Mouse (Mus musculus) retina, embryonic 14.5 days (tissue): ENCODE data around the gene Usp16.
"Not testable (repeated sequence)": the region's sequence is repeated elsewhere in the genome, so short reads cannot be mapped to it uniquely, and the experiment has no call there.

Experiments
- DNase-seq: peaks from one replicate; pipeline ENCODE4 v3.0.0-alpha.2; 2015; ENCODE audit warnings: low spot score

Gene Usp16

DNA sequence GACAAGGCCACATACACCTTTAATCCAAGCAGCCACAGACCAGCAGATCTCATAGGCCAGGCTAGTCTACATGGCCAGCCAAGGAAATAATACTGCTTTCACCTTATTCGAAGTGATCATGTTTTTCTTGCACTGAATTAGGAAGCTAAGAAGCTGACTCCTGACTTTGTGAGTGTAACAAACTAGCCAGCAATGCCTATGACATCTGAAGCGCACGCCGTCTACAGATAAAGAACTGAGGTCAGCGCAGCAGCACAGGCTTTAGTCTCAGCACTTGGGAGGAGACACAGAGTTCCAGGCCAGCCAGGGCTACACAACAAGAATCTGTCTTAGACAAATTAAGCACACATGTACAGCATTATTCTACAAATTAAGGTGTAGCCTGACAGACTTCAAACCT lies 32.2 kb downstream of the Usp16 start:
- no peak for DNase-seq

DNA sequence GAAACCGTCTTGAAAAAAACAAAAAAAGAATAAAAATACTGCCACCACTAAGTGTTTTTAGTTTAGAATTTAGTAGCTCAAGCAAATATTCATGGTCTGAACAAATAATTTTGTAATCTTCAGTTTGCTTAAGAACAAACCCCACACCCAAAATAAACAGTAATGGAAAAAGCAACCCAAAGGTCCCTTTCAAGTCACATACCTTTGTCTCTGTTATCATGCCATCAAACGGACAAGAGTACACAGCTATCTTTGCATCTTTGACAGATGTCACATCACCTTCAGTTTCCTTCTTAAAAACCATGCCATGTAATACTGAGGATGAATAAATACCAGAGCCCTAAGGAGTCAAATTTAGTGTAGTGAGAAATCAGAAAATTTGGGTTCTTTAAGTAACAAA lies 34.1 kb downstream of the Usp16 start:
- no peak for DNase-seq

DNA sequence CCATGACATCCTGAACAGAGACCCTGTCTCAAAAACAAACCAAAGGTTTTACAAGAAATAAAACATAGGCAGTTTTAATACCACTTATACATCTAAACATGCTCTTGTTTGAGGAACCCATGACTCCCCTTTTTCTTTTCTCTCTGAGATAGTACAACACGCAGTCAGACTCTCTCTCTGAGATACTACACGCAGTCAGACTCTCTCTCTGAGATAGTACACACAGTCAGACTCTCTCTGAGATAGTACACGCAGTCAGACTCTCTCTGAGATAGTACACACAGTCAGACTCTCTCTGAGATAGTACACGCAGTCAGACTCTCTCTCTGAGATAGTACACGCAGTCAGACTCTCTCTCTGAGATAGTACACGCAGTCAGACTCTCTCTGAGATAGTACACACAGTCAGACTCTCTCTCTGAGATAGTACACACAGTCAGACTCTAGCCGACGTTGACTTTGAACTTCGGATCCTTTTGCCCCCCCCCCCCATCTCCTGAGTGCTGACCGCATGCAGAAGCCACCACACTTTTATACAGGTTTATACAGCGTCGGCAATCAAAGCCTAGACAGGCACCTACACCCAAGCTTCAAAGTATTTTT lies 37.8 kb downstream of the Usp16 start:
- not testable (repeated sequence) for DNase-seq

DNA sequence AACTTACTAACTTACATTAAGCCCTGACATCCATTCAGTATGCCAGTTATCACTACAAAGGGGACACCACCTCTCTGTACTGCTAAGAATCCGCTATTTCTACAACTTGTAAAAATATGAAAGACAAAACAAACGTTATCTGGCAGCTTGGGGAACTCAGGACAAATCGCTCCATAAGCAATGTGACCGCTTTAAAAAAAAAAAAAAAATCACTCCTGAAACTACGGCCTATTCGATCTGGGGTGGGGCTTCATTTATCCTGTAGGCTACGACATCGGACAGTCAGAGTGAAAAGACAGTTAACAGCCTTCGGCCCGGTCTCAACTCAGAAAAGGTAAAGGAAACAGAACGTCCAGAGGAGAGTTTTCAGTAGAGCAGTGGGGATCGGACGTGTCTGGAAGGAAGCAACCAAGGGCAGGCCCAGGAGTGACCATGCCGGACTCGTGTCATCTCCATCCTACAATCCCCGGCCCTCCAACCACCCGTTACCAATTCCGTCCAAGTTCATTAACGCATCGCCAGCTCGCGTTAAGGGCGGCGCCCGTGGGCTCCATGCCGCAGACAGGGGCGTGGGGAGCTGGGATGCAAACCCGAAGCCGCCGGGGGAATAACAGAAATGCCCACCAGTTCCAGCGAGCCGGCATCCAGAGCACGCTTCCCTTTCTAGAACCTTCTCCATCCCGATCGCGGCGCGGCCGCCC lies 40.6 kb downstream of the Usp16 start:
- DNase-seq, result no peak

DNA sequence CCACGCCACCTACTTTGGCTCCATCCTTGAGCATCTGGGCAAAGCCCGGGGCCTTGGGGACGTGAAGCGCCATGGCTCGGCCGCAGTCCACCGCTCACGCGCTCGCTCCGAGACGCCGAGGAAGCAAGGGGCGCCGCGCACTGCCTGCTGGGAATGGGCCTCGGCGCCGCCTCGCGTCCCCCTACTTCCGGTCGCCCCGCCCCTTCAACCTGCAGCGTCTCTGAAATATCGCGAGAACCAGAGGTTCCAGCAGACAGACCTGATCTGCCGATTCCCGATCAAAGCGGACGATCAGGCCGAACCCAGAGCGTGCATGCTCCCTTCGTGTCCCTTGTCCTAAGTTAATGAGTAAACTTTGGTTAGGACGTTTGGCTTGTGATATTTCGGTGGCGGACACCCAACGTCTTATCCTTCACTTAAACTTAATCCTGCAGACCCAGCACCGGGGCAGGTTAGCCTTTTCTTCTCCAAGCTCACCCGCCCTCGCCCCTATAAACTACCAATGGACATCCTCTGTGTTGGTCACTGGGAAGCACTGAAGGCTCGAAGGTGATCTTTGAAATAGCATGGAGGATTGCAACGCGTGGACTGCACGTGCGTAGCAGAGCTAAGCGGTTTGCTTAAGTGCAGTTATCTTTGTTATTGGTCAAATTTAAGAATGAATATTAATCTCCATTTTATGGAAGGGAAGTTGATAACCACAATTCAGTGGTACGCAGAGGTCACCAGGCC lies 41.4 kb downstream of the Usp16 start, which contains the start of gene Cct8:
TSS of gene Cct8 (minus strand) at position 158 of the 732 bp plus-strand sequence.
- peak; percentile 97 for DNase-seq

DNA sequence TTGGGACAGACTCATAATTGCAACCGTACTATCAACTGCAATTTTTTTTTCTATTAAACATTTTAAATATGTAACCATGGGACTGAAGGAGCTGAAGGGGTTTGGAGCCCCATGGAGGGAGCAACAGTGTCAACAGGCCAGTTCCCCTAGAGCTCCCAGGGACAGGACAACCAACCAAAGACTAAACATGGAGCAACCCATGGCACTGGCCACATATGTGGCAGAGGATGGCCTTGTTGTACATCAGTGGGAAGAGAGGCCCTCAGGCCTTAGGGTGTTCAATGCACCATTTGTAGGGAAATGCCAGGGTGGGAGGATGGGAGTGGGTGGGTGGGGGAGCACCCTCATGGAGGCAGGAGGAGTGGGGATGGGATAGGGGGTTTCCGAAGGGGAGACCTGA lies 42.2 kb downstream of the Usp16 start:
- no peak for DNase-seq

DNA sequence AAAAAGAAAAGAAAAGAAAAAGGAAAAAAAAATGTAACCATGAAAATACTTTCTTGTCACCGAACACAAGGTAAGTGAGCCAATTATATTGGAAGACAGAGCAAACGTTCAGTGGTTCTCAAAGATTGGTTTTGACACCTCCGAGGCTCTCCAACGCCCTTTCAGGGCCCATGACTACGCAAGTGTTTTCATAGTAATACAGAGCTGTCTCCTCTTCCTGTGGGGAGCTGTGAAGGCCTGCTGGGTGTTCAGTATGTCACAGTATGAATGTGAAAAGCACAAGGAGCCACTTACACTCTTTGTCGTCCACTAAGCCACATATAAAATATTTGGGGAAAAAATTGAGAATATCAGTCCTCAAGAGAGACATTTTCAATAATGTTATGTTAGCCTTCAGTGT lies 42.7 kb downstream of the Usp16 start:
- no peak for DNase-seq

DNA sequence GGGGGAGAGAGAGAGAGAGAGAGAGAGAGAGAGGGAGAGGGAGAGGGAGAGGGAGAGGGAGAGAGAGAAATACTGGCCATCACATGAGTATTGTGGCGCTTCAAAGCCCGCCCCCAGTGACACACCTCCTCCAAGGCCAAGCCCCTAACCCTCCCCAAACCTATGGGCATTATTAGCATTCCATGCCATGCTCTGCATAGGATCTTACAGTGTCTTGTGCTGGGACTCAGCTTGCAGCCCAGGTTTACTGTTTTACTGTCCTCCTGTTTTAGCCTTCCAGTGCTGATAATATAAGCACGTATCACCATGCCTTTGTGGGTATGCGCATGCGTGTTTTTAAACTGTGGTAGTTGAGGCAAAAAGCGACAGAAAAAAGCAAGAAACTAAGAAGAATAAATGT lies 45.1 kb downstream of the Usp16 start:
- DNase-seq, result no peak

DNA sequence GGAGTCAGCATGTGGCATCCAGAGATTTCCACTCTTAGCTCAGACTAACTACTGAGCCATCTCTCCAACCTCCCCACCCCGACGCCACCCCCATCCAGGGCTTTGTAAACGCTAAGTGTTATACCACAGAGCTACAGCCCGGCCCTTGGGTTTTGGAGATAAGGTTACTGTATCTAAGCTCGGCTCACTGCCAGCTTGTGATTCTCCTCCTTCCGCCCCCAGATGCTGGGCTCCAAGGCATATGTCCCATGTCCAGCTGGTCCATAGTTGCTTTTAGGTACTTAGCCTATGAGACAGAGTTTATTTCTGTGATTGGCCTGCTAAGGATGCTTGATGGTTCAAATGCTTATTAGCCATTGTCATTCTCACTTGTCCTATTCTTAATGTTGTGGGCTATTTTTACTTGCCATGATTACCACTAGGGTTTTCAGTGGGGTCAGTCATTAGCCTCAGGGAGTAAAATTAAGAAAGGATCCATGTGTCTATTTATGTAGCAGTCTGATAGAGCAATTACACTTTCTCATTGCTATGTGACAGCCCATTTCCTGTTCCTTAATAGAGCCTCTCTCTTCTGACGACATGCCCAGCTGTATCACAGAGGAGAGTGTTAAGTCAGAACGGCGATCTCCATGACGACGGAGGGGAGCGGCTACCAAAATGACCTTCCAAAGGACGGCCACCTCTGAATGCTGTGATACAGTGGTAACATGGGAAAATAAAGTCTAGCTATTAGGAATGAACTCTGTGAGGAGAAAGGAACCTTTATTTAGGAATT lies 47.0 kb downstream of the Usp16 start:
- no peak for DNase-seq

DNA sequence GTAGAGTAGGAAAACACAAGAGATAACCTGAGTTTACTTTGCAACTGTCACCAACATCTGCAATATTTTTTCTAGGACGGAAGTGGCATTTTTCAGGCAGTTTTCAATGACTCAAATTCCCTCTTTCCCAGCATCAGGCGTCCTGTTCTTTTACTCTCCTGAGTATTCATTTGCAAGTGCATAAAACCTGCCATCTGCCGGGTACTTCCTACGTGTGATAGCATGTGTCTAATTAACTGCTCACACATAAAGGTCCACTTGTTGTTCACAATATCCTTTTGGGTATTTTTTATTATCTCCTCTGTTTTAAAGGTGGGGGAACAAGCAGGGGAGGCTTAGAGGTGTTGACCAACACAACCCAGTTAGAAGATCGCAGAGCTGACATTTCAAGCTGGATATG lies 57.2 kb downstream of the Usp16 start:
- DNase-seq, result no peak

DNA sequence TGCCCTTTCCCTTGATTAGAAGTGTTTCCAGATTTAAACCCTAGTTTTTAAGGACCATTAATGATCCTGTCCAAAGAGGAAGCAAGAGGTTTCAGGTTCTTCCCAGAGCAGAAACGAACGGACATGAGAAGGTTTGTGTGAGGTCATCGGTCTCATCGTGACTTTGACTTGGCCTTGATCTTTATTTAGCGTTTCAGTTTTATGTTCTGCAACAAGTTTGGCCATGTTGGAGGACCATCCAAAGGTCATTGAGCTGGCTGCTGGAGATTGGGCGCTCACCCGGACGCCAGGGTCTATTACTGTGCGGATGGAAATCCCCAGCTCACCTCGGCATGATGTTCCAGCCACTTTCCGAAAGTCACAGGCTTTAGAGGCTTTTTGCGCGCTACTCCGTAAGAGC lies 57.8 kb downstream of the Usp16 start:
- DNase-seq, result no peak

DNA sequence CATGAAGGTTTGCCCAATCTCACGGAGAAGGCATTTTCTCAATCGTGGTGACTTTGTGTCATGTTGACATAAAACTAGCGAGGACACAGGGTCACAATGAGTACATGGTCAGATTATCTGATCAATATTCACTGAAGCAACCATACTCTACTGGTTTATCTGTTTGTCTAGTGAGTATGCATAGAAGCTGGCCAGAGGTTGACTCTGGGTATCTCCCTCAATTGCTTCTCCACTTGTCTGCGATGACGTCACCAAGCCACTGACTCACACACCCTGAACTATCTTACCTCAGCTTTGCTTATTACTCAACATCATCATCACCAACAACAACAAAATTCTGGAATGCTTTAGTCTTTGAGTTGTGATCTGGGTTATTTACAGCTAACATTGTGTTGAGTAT lies 69.7 kb downstream of the Usp16 start:
- DNase-seq, result no peak

DNA sequence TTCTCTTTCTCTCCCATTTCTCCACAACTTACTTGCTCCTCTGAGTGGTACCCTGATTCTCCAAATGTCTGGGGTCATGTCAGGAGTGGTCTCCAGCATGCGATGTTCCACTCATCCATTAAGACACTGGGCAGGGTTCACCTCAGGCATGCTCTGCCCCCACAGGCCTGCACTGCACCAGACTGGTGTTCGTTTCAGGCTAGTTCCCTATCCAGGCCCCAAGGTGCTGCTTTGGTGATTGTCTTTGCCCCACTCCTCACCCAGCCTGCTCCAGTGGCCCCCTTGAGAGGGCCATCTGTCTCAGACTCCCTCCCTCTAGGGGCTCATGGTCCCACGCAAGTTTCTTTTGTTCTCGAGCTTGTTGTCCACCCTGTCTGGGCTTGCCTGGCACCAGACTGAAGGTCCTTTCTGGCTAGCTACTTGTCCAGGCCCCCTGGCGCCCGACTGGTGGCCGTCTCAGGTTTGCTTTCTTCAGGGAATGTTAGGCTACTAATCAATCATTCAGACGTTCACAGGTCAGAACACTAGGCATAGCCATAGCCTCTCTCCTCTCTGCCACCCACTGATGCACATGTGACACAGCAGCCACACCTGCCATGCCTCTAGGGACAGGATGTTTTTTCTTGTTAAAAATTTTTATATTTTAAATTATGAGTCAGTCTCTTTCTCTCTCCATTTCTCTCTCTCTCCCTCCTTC lies 73.2 kb downstream of the Usp16 start:
- DNase-seq, result no peak

DNA sequence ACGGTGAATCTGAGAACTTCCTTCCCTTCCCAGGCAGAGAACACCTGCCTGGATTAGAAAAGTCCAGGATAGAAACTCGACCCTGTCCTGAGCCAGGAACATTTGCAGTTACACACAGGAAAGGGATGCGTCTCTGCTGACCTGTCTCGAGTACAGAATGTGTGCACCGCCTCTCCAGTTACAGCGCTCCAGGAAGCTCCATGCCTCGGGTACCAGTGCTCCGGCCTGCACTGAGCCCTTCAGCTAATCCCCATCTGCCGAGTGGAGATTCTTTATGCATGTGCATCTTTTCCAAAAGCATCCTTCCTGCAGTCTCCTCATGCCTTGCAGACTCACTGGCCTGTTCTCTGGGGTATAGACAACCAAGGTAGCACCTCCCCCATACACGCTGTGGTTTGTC lies 74.3 kb downstream of the Usp16 start:
- no peak for DNase-seq
